Mouse (Mus musculus) splenic B cell, adult 2 months (primary cell): ENCODE measurements at regions not wholly inside any gene's neighbourhood (a gene's known extent, or its start where the extent isn't known, plus 50 kb on each side); places are given as distances from the start of the nearest gene placed in this dataset.

Experiments used
- DNase-seq: peaks from one replicate; pipeline ENCODE4 v3.0.0-alpha.2; 2011; ENCODE audit warnings: low read depth, low spot score
- H3K27me3 ChIP-seq: 2 replicates; pipeline ENCODE4 v1.6.1; 2012; ENCODE audit warnings: mild to moderate bottlenecking, low read length, moderate library complexity, mixed read lengths; ENCODE audit not compliant: control insufficient read depth, poor library complexity, insufficient read depth, severe bottlenecking
- H3K36me3 ChIP-seq: 2 replicates; pipeline ENCODE4 v1.6.1; 2012; ENCODE audit warnings: mild to moderate bottlenecking, low read length, moderate library complexity, mixed read lengths; ENCODE audit not compliant: control insufficient read depth, poor library complexity, insufficient read depth, severe bottlenecking

GRCm38 (mm10) chr4:148723208-148723607, 80.1 kb downstream of the Gm572 start:
- Histone ChIP-seq H3K27me3 (no peaks in the 10 kb centered on the region), H3K36me3 (no peaks in the 10 kb centered on the region)
- no peak for DNase-seq

GRCm38 (mm10) chr4:148723934-148724719, 80.1 kb upstream of the Casz1 start:
- Histone ChIP-seq H3K27me3 (no peaks in the 10 kb centered on the region), H3K36me3 (no peaks in the 10 kb centered on the region)
- DNase-seq: no peak

GRCm38 (mm10) chr4:148728800-148729199, 75.4 kb upstream of the Casz1 start:
- no peaks in the 10 kb centered on the region for H3K36me3 ChIP-seq
- H3K27me3 ChIP-seq: no peaks in the 10 kb centered on the region
- DNase-seq: no peak

GRCm38 (mm10) chr4:148731586-148731985, 72.6 kb upstream of the Casz1 start:
- no peak for DNase-seq
- no peaks in the 10 kb centered on the region for H3K36me3 ChIP-seq
- H3K27me3 ChIP-seq: no peaks in the 10 kb centered on the region

- DNase-seq: no peak
- no peaks in the 10 kb centered on the region for H3K27me3 ChIP-seq
Measured at GRCm38 (mm10) chr4:148734061-148734460, 70.2 kb upstream of the Casz1 start.

GRCm38 (mm10) chr4:148734547-148734946, 69.7 kb upstream of the Casz1 start:
- no peaks in the 10 kb centered on the region for H3K36me3 ChIP-seq
- no peaks in the 10 kb centered on the region for H3K27me3 ChIP-seq
- no peak for DNase-seq

More at GRCm38 (mm10) chr4:148734061-148734460, 70.2 kb upstream of the Casz1 start:
- no peaks in the 10 kb centered on the region for H3K36me3 ChIP-seq

- Histone ChIP-seq H3K27me3 (0 out of 2 replicates have a peak, but pooled peaks cover 3% of the 10 kb centered on the region), H3K36me3 (no peaks in the 10 kb centered on the region)
- no peak for DNase-seq
Measured at GRCm38 (mm10) chr4:148738601-148739530, 65.4 kb upstream of the Casz1 start.

GRCm38 (mm10) chr4:148742549-148743413, 61.4 kb upstream of the Casz1 start:
- Histone ChIP-seq H3K36me3 (no peaks in the 10 kb centered on the region), H3K27me3 (0 out of 2 replicates have a peak, but pooled peaks cover 3% of the 10 kb centered on the region)
- peak; percentile 65 for DNase-seq

- 0 out of 2 replicates have a peak, but pooled peaks cover 3% of the 10 kb centered on the region for H3K27me3 ChIP-seq
- no peak for DNase-seq
- no peaks in the 10 kb centered on the region for H3K36me3 ChIP-seq
Measured at GRCm38 (mm10) chr4:148743414-148743844, 60.8 kb upstream of the Casz1 start.

GRCm38 (mm10) chr4:148744053-148744452, 60.2 kb upstream of the Casz1 start:
- no peak for DNase-seq
- Histone ChIP-seq H3K27me3 (0 out of 2 replicates have a peak, but pooled peaks cover 3% of the 10 kb centered on the region), H3K36me3 (no peaks in the 10 kb centered on the region)

GRCm38 (mm10) chr4:148746460-148747314, 57.5 kb upstream of the Casz1 start:
- no peak for DNase-seq
- Histone ChIP-seq H3K36me3 (no peaks in the 10 kb centered on the region), H3K27me3 (0 out of 2 replicates have a peak, but pooled peaks cover 3% of the 10 kb centered on the region)

GRCm38 (mm10) chr4:148747315-148747644, 56.9 kb upstream of the Casz1 start:
- Histone ChIP-seq H3K36me3 (no peaks in the 10 kb centered on the region), H3K27me3 (0 out of 2 replicates have a peak, but pooled peaks cover 3% of the 10 kb centered on the region)
- no peak for DNase-seq

GRCm38 (mm10) chr4:148750030-148750429, 54.2 kb upstream of the Casz1 start:
- no peaks in the 10 kb centered on the region for H3K27me3 ChIP-seq
- no peaks in the 10 kb centered on the region for H3K36me3 ChIP-seq
- DNase-seq: no peak
